Mouse (Mus musculus): Measurements from ENCODE around the gene Bphl.

DNA sequence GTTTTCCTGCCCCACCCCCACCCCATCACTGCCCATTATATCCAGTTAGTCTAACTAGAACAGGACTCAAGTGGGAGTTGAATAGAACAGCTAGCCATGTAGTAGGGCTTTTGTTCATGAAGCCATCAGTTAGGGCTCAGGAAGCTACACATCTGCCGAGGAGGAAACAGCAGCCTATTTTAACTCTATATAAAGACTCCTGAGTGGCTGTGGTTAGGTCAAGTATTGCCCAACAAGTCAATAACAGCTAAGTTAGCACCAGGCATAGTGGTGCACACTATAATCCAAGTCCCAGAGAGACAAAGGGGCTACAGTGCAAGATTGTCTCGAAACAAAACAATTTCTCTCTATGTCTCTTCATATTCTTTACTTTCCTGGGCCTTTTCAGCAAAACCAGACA, 5.4 kb upstream of the Bphl start:
- TF ChIP-seq ZC3H11A (IDR thresholded peaks at IDR 0.05; ENCODE audit: borderline replicate concordance, low read depth, low read length) (no peak), ZNF384 (IDR thresholded peaks at IDR 0.05; ENCODE audit: low read depth, low read length) (no peak), CHD2 (IDR thresholded peaks at IDR 0.05; ENCODE audit: low read depth, low read length) (no peak), HCFC1 (IDR thresholded peaks at IDR 0.05; ENCODE audit: borderline replicate concordance, insufficient read depth, low read length) (no peak)
